Mouse (Mus musculus) adrenal gland, postnatal 36 days (tissue): ENCODE measurements around the gene Wfdc10. TPM values are rescaled to one million over a fixed set of nuclear protein-coding genes. Genes with fewer than 3 reads are reported as not detected.

Source experiments
- DNase-seq, 2 experiments: peaks; one replicate each; pipeline ENCODE4 v3.0.0; 2021; ENCODE audit warnings: mixed read lengths in 1 of 2
- total RNA-seq, 2 experiments: library from RNA; stranded (reverse); gene quantifications; 2 replicates each; pipeline ENCODE4 v1.2.3; 2021

Gene Wfdc10
- total RNA-seq, 2 experiments from 2014 or later, result not detected

DNA sequence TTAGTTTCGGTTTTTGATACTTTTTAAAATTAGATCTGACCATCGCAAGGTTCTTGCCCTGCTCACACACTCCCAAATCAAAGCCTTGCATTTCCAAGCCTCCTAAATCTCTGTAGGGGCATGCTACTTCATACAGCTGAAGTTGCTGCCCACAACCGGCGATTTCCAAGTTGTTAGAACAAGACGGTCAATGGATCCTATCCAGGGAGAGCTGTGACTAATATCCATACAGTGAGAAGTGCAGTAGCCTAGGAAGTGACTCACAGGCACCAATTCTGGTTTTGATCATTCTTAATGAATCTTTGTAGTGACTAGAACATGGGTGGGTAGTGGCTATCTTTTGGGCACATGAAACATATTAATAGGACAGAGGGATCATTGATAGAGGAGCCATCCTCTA, 45.9 kb downstream of the Wfdc10 start:
- DNase-seq, result no peak

DNA sequence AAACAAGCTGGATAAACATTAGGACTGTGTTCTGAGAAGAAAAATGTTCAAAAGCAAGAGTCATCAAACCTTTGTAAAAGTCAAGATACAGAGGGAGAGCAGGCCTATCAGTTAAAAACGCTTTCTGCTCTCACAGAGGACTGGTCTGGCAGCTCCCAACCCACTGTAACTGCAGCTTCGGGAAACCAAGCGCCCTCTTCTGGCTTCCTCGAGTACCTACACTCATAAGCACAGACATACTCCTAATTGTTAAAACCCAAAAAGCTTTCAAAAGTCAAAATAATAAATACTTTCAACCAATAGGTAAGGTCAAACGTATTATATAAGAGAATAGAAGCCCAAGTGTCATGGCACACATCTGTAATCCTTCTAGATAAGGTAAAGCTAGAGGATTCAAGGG, 48.4 kb downstream of the Wfdc10 start:
- DNase-seq, result no peak

DNA sequence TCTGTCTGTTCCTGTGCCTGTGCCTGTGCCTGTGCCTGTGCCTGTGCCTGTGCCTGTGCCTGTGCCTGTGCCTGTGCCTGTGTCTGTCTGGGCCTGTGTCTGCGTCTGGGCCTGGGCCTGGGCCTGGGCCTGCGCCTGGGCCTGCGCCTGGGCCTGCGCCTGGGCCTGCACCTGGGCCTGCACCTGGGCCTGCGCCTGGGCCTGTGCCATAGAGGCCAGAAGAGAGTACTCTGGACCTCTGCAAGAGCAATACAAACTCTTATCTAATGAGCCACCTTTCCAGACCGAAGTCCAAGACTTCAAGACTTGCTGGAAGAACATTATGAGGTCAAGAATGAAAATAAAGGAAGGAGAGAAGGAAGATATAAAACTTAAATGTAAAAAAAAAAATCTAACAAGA, 49.5 kb downstream of the Wfdc10 start:
- no peak for DNase-seq

GRCm38 (mm10) chr2:164705991-164706390, 50.1 kb downstream of the Wfdc10 start:
- DNase-seq, result no peak

Other genes starting within 250 kb of the Wfdc10 start
- gene Sdc4, start 212.2 kb upstream of the Wfdc10 start, total RNA-seq, result 100 to 1,000 TPM; 116 to 144 TPM
- gene Sys1, start 199.1 kb upstream of the Wfdc10 start, total RNA-seq, result 10 to 100 TPM; 28.3 to 33.2 TPM
- 1 to 10 TPM; 5.0 to 8.4 TPM for gene Gm20458, start 195.1 kb upstream of the Wfdc10 start, total RNA-seq
- not detected for gene Trp53tg5, start 182.3 kb upstream of the Wfdc10 start, total RNA-seq
- 10 to 100 TPM in 1 of 2 experiments, 1 to 10 TPM in 1; 8.0 to 12.5 TPM for gene Dbndd2, start 169.9 kb upstream of the Wfdc10 start, total RNA-seq
- gene Pigt, start 158.5 kb upstream of the Wfdc10 start, total RNA-seq, result 10 to 100 TPM; 74.0 to 98.3 TPM
- gene Wfdc2, start 93.6 kb upstream of the Wfdc10 start, total RNA-seq, result not detected
- not detected for gene Spint3, start 82.6 kb upstream of the Wfdc10 start, total RNA-seq
- gene Wfdc6a, start 70.6 kb upstream of the Wfdc10 start, total RNA-seq, result under 1 TPM in 1 of 2 experiments, not detected in 1; 0.40 TPM
- not detected for gene Eppin, start 62.5 kb upstream of the Wfdc10 start, total RNA-seq
- gene Wfdc6b, start 42.5 kb upstream of the Wfdc10 start, total RNA-seq, result not detected
- gene Wfdc8, start 42.4 kb upstream of the Wfdc10 start, total RNA-seq, result not detected
- not detected for gene Wfdc16, start 17.2 kb upstream of the Wfdc10 start, total RNA-seq
- not detected for gene Wfdc9, start 537 bp downstream of the Wfdc10 start, total RNA-seq
- gene Wfdc11, start 18.0 kb downstream of the Wfdc10 start, total RNA-seq, result not detected
- gene Wfdc13, start 29.1 kb downstream of the Wfdc10 start, total RNA-seq, result not detected
- gene Spint4, start 42.5 kb downstream of the Wfdc10 start, total RNA-seq, result not detected
- not detected for gene Spint5, start 59.3 kb downstream of the Wfdc10 start, total RNA-seq
- under 1 TPM; 0.26 to 0.36 TPM for gene Wfdc3, start 89.9 kb downstream of the Wfdc10 start, total RNA-seq
- gene Dnttip1, start 89.9 kb downstream of the Wfdc10 start, total RNA-seq, result 10 to 100 TPM; 39.8 to 44.2 TPM
- 10 to 100 TPM in 1 of 2 experiments, 1 to 10 TPM in 1; 7.0 to 10.4 TPM for gene Ube2c, start 113.9 kb downstream of the Wfdc10 start, total RNA-seq
- under 1 TPM in 1 of 2 experiments, not detected in 1; 0.53 TPM for gene Tnnc2, start 123.9 kb downstream of the Wfdc10 start, total RNA-seq
- gene Snx21, start 129.8 kb downstream of the Wfdc10 start, total RNA-seq, result 10 to 100 TPM; 29.2 to 35.3 TPM
- 10 to 100 TPM; 31.5 to 33.6 TPM for gene Acot8, start 148.8 kb downstream of the Wfdc10 start, total RNA-seq
- 1 to 10 TPM; 4.0 to 4.7 TPM for gene Zswim3, start 149.1 kb downstream of the Wfdc10 start, total RNA-seq
- 10 to 100 TPM in 1 of 2 experiments, 1 to 10 TPM in 1; 9.3 to 10.2 TPM for gene Zswim1, start 166.6 kb downstream of the Wfdc10 start, total RNA-seq
- not detected for gene Spata25, start 172.5 kb downstream of the Wfdc10 start, total RNA-seq
- 100 to 1,000 TPM; 105 to 112 TPM for gene Ctsa, start 176.8 kb downstream of the Wfdc10 start, total RNA-seq
- 1 to 10 TPM; 2.1 to 2.5 TPM for gene Neurl2, start 177.4 kb downstream of the Wfdc10 start, total RNA-seq
- gene Pltp, start 201.7 kb downstream of the Wfdc10 start, total RNA-seq, result 10 to 100 TPM; 21.1 to 34.7 TPM
- gene Pcif1, start 223.3 kb downstream of the Wfdc10 start, total RNA-seq, result 10 to 100 TPM; 45.4 to 53.9 TPM